Mouse (Mus musculus): ENCODE measurements around the gene Ces1a. TPM values are rescaled to one million over a fixed set of nuclear protein-coding genes. Genes with fewer than 3 reads are reported as not detected.

Ces1a gene
- polyA plus RNA-seq, 1 experiment from 2014 or later = not detected

DNA sequence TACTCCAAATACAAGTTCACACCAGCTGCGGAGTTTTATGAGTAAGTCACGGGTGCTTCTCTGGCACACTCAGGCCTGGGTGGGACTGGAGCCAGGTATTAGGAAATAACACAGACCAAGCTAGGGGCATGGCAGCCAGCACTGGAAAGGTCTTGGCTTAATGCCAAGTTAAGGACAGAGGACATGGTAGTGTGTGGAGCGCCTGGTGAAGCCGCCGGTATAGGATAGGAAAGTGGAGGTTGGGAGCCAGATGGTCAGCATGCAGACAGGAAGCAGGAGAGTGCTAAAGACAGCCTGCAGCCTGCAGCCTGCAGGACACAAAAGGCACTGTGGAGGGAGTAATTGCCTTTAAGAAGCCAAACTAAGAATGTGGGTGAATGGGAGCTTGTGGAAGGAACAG is 75.0 kb downstream of the Ces1a start:
- no peak overlapping the region for H3K27ac ChIP-seq (ENCODE audit: low read depth, low read length)
- no peak overlapping the region for H3K4me2 ChIP-seq (replicated peaks; ENCODE audit: low read depth, low read length)
- no peaks in the 10 kb centered on the region for H3K4me1 ChIP-seq (replicated peaks; ENCODE audit: control insufficient read depth, insufficient read depth, low read length)
- no peak overlapping the region for H3K9ac ChIP-seq (ENCODE audit: low read depth, low read length)
- H3K4me3 ChIP-seq (ENCODE audit: low read depth, low read length) = no peak overlapping the region
- H3K27me3 ChIP-seq (ENCODE audit: control insufficient read depth, insufficient read depth, low read length) = no peaks in the 10 kb centered on the region
- 82% methylated on average over 5 of the region's 5 CpGs for WGBS
- H3K9me3 ChIP-seq (ENCODE audit: control insufficient read depth, low read length) = no peaks in the 10 kb centered on the region
- ATAC-seq (ENCODE audit: low FRiP score) (no peak), DNase-seq (ENCODE audit: low spot score) (no peak)
- no peaks in the 10 kb centered on the region for H3K36me3 ChIP-seq (ENCODE audit: control insufficient read depth, insufficient read depth, low read length)

Other genes starting within 250 kb of the Ces1a start
- 73.7 and 80.9 TPM in 2 replicates for gene Mmp2, start 220.9 kb downstream of the Ces1a start, polyA plus RNA-seq (2014; fragmentation: Nextera tagmentation; extraction: Ambion mirVana)
- 3.8 and 5.8 TPM in 2 replicates for gene Lpcat2, start 192.9 kb downstream of the Ces1a start, polyA plus RNA-seq (2014; fragmentation: Nextera tagmentation; extraction: Ambion mirVana)
- gene Capns2, start 146.8 kb downstream of the Ces1a start, polyA plus RNA-seq (2014; fragmentation: Nextera tagmentation; extraction: Ambion mirVana) = 0.25 TPM in 1 of 2 replicates, not detected in the other
- gene Slc6a2, start 88.1 kb downstream of the Ces1a start, polyA plus RNA-seq (2014; fragmentation: Nextera tagmentation; extraction: Ambion mirVana) = 0.19 and 0.49 TPM in 2 replicates
- gene Ces1b, start 31.8 kb upstream of the Ces1a start, polyA plus RNA-seq (2014; fragmentation: Nextera tagmentation; extraction: Ambion mirVana) = not detected in 2 replicates
- not detected in 2 replicates for gene Ces1c, start 83.1 kb upstream of the Ces1a start, polyA plus RNA-seq (2014; fragmentation: Nextera tagmentation; extraction: Ambion mirVana)
- 0.53 TPM in 1 of 2 replicates, not detected in the other for gene Ces1d, start 149.6 kb upstream of the Ces1a start, polyA plus RNA-seq (2014; fragmentation: Nextera tagmentation; extraction: Ambion mirVana)
- not detected in 2 replicates for gene Ces1e, start 181.4 kb upstream of the Ces1a start, polyA plus RNA-seq (2014; fragmentation: Nextera tagmentation; extraction: Ambion mirVana)
- not detected in 2 replicates for gene Ces1f, start 231.6 kb upstream of the Ces1a start, polyA plus RNA-seq (2014; fragmentation: Nextera tagmentation; extraction: Ambion mirVana)

All from hindbrain, embryonic 11.5 days (tissue).